Comparison of ENCODE assay signal across 25 mouse cellular contexts in genomic region chr11:69009508-69009907, GRCm38 (mm10). TPM values are rescaled to one million over a fixed set of nuclear protein-coding genes. Genes with fewer than 3 reads are reported as not detected.
"Had no signal": no experiment of that assay in that cellular context is flagged by ENCODE, and none has a peak within 500 bp of the region (broad histone marks: within the 10 kb centered on the region; RNA-seq: fewer than 3 reads in every experiment).

No protein-coding gene starts in this region.

- H3K9ac ChIP-seq: heart, embryonic 12.5 days; hindbrain, embryonic 13.5 days; hindbrain, embryonic 15.5 days; kidney, embryonic 15.5 days; limb, embryonic 12.5 days; liver, embryonic 15.5 days had no signal

- H3K36me3 ChIP-seq: hindbrain, embryonic 13.5 days; hindbrain, embryonic 15.5 days; kidney, embryonic 15.5 days; limb, embryonic 12.5 days; liver, embryonic 13.5 days; liver, embryonic 15.5 days had no signal

- H3K27me3 ChIP-seq: heart, embryonic 12.5 days; hindbrain, embryonic 13.5 days; hindbrain, embryonic 15.5 days; kidney, embryonic 15.5 days; limb, embryonic 12.5 days; liver, embryonic 13.5 days; liver, embryonic 15.5 days had no signal

- H3K27ac ChIP-seq: gastrocnemius, adult 2 months; heart, embryonic 10.5 days; hindbrain, embryonic 13.5 days; hindbrain, postnatal 0 days; kidney, embryonic 15.5 days; kidney, postnatal 0 days; left cerebral cortex, adult 2 months; limb, embryonic 10.5 days; limb, embryonic 12.5 days had no signal

- H3K9me3 ChIP-seq: heart, embryonic 10.5 days; heart, embryonic 12.5 days; hindbrain, embryonic 13.5 days; hindbrain, embryonic 15.5 days; kidney, embryonic 15.5 days; limb, embryonic 10.5 days; limb, embryonic 12.5 days; liver, embryonic 13.5 days; liver, embryonic 15.5 days had no signal

- DNase-seq: gastrocnemius, adult 2 months; gastrocnemius, postnatal 10 days; gastrocnemius, postnatal 25 days; heart, adult 18-20 months; heart, postnatal 10 days; kidney, adult 11 months; kidney, adult 2 months; kidney, adult 9 months; kidney, postnatal 14 days; kidney, postnatal 36 days; layer of hippocampus, adult 9-11 months; liver; liver, embryonic 13.5 days had no signal

- H3K4me3 ChIP-seq: gastrocnemius, adult 2 months; heart, embryonic 10.5 days; heart, embryonic 12.5 days; hindbrain, embryonic 13.5 days; hindbrain, embryonic 15.5 days; kidney, embryonic 15.5 days; left cerebral cortex, adult 2 months; limb, embryonic 10.5 days; limb, embryonic 12.5 days had no signal

RNA-seq across cellular contexts. Expression of gene Aurkb, which starts 35.9 kb away (rescaled TPM):
- total RNA-seq: gastrocnemius, adult 2 months; layer of hippocampus, adult 18-20 months had no signal
